Mouse (Mus musculus) stomach, embryonic 16.5 days (tissue): ENCODE measurements at regions not wholly inside any gene's neighbourhood (a gene's known extent, or its start where the extent isn't known, plus 50 kb on each side); places are given as distances from the start of the nearest gene placed in this dataset.

Experiments used
- ATAC-seq: fragments of 200-750 bp; cut with Nextera tagmentation; 2 replicates; pipeline ENCODE4 v1.8.0; 2017; ENCODE audit warnings: moderate number of reproducible peaks, moderate TSS enrichment; ENCODE audit not compliant: insufficient read depth, low FRiP score
- H3K27ac ChIP-seq: fragments of 300-500 bp; sonication (generic); 2 replicates; pipeline ENCODE4 v1.5.1; 2014; ENCODE audit warnings: low read length
- H3K27me3 ChIP-seq: fragments of 300-500 bp; sonication (generic); 2 replicates; pipeline ENCODE4 v1.6.1; 2014; ENCODE audit warnings: low read length, control low read depth, mixed read lengths; ENCODE audit not compliant: control insufficient read depth, insufficient read depth
- H3K36me3 ChIP-seq: fragments of 300-500 bp; sonication (generic); 2 replicates; pipeline ENCODE4 v1.6.1; 2014; ENCODE audit warnings: low read length; ENCODE audit not compliant: control insufficient read depth, insufficient read depth
- H3K4me1 ChIP-seq: fragments of 300-500 bp; sonication (generic); 2 replicates; pipeline ENCODE4 v1.6.1; 2014; ENCODE audit warnings: low read length, control low read depth, mixed read lengths; ENCODE audit not compliant: control insufficient read depth, insufficient read depth
- H3K4me2 ChIP-seq: fragments of 300-500 bp; sonication (generic); 2 replicates; pipeline ENCODE4 v1.6.1; 2014; ENCODE audit warnings: low read depth, low read length, mixed read lengths
- H3K4me3 ChIP-seq: fragments of 300-500 bp; sonication (generic); replicated peaks from 2 replicates; pipeline ENCODE4 v1.5.1; 2014; ENCODE audit warnings: mild to moderate bottlenecking, low read length
- H3K9ac ChIP-seq: fragments of 300-500 bp; sonication (generic); 2 replicates; pipeline ENCODE4 v1.6.1; 2014; ENCODE audit warnings: low read length
- H3K9me3 ChIP-seq: fragments of 300-500 bp; sonication (generic); replicated peaks from 2 replicates; pipeline ENCODE4 v1.6.1; 2016; ENCODE audit warnings: low read length, control low read depth; ENCODE audit not compliant: control insufficient read depth
- WGBS: fragments of 180-500 bp; shearing (Covaris S2); extraction: QIAGEN DNeasy Blood & Tissue Kit; methylation state at CpG from one replicate; pipeline ENCODE4 v1.1.7; 2014; 5-methylcytosine and 5-hydroxymethylcytosine counted together

- peak; percentile 64 for ATAC-seq
These were observed 109.5 kb downstream of the Gja1 start for GRCm38 (mm10) chr10:56486584-56486983.

DNA sequence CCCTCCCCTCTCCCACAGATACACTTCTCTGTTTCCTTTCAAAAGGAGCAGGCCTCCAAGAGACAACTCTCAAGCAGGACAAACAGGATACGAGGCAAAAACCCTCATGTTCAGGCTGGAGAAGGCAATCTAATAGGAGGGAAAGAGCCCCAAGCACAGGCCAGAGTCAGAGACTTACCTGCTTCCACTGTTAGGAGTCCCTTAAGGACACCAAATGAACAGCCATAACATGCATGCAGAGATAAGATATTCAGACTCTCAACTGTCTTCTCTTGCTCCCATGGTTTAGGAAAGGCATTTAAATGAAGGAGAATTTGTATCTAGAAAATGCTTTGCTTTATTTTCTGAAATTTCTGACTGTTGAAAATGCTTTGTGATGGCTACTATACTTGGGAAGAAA is 116.3 kb downstream of the Gja1 start:
- H3K27ac ChIP-seq, result no peak overlapping the region
- no peaks in the 10 kb centered on the region for H3K9me3 ChIP-seq
- no peak for ATAC-seq
- 66% methylated on average over 1 of the region's 1 CpGs for WGBS
- H3K9ac ChIP-seq, result no peak overlapping the region
- H3K27me3 ChIP-seq, result no peaks in the 10 kb centered on the region
- H3K36me3 ChIP-seq, result no peaks in the 10 kb centered on the region
- no peaks in the 10 kb centered on the region for H3K4me1 ChIP-seq
- no peak overlapping the region for H3K4me2 ChIP-seq
- no peak overlapping the region for H3K4me3 ChIP-seq

More at GRCm38 (mm10) chr10:56486584-56486983, 109.5 kb downstream of the Gja1 start:
- H3K27ac ChIP-seq, result no peak overlapping the region
- H3K4me2 ChIP-seq, result no peak overlapping the region
- H3K27me3 ChIP-seq, result no peaks in the 10 kb centered on the region
- no peaks in the 10 kb centered on the region for H3K4me1 ChIP-seq
- 30% methylated on average over 6 of the region's 6 CpGs for WGBS
- H3K9ac ChIP-seq, result no peak overlapping the region
- H3K4me3 ChIP-seq, result no peak overlapping the region
- no peaks in the 10 kb centered on the region for H3K9me3 ChIP-seq
- H3K36me3 ChIP-seq, result no peaks in the 10 kb centered on the region

DNA sequence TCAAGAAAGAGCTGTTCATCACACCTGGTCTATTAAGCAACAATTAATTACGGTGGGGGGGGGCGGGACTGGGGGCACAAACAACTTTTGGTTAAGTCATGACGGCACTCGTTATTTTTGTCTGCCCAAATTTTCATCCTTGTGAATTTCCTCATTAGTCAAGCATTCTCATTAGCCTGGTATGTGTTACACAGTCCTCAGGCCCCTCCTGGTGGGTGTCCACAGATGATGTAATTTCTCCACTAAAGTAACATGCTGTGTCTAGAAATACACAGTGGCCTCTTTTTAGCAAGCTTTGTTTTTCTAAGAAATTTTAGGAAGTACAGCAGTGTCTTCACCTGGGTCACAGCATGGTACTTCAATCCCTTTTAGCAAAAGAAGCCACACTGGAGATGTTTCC is 118.2 kb downstream of the Gja1 start:
- ATAC-seq, result no peak
- WGBS, result 87% methylated on average over 4 of the region's 4 CpGs
- no peak overlapping the region for H3K4me3 ChIP-seq

GRCm38 (mm10) chr10:56519041-56519440 is 141.9 kb downstream of the Gja1 start:
- Histone ChIP-seq H3K9me3 (no peaks in the 10 kb centered on the region), H3K4me2 (no peak overlapping the region), H3K27ac (no peak overlapping the region), H3K27me3 (no peaks in the 10 kb centered on the region), H3K4me1 (no peaks in the 10 kb centered on the region), H3K36me3 (no peaks in the 10 kb centered on the region), H3K4me3 (no peak overlapping the region), H3K9ac (no peak overlapping the region)
- 89% methylated on average over 1 of the region's 1 CpGs for WGBS
- ATAC-seq, result no peak

More for the DNA sequence above, 118.2 kb downstream of the Gja1 start:
- Histone ChIP-seq H3K4me1 (no peaks in the 10 kb centered on the region), H3K36me3 (no peaks in the 10 kb centered on the region), H3K4me2 (no peak overlapping the region), H3K9ac (no peak overlapping the region), H3K27me3 (no peaks in the 10 kb centered on the region), H3K27ac (no peak overlapping the region), H3K9me3 (no peaks in the 10 kb centered on the region)

DNA sequence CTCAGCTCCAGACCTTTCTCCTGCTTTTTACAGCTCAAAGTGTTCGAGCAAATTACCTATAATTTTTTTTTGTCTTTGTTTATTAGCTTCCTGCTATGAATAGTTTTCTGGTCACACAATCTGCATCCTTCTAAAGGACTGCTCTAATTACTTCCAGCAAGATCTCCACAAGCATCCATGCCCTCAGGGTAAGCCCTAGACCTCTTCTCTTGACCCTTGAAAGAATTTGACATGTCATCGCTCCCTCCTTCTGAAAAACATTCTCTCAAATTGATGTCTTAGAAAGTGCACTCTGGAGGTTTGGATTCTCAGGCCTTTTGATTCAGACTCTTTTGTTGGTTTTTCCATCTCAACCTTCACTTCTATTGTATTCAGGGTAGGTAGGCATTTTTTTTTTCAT is 148.7 kb downstream of the Gja1 start:
- H3K27me3 ChIP-seq, result no peaks in the 10 kb centered on the region
- no peak overlapping the region for H3K27ac ChIP-seq
- H3K4me3 ChIP-seq, result no peak overlapping the region
- ATAC-seq, result no peak
- no peaks in the 10 kb centered on the region for H3K4me1 ChIP-seq
- 79% methylated on average over 2 of the region's 2 CpGs for WGBS
- H3K4me2 ChIP-seq, result no peak overlapping the region
- no peaks in the 10 kb centered on the region for H3K36me3 ChIP-seq
- no peak overlapping the region for H3K9ac ChIP-seq
- H3K9me3 ChIP-seq, result no peaks in the 10 kb centered on the region

DNA sequence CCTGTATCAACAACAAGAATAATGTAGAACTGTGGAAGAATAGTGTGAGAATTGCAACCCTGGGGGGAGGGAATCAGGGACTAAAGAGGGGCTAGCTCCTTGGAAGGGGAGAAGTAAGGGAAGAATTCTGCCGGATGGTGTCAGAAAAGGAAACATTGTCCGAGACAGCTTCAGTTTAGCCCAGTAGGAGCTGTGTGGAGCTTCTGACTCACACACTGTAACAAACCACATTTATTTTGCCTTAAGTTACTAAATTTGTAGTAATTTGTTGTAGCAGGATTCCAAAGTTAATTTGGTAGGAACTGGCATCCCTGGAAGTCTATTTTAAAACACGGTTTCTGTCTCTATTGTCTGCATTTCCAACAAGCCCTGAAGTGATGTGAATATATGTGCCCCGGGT is 160.0 kb downstream of the Gja1 start:
- H3K27ac ChIP-seq, result no peak overlapping the region
- H3K4me3 ChIP-seq, result no peak overlapping the region
- no peak overlapping the region for H3K4me2 ChIP-seq
- H3K9ac ChIP-seq, result no peak overlapping the region
- no peaks in the 10 kb centered on the region for H3K27me3 ChIP-seq
- ATAC-seq, result no peak
- H3K9me3 ChIP-seq, result no peaks in the 10 kb centered on the region
- no peaks in the 10 kb centered on the region for H3K36me3 ChIP-seq
- H3K4me1 ChIP-seq, result no peaks in the 10 kb centered on the region
- WGBS, result 34% methylated on average over 4 of the region's 4 CpGs

DNA sequence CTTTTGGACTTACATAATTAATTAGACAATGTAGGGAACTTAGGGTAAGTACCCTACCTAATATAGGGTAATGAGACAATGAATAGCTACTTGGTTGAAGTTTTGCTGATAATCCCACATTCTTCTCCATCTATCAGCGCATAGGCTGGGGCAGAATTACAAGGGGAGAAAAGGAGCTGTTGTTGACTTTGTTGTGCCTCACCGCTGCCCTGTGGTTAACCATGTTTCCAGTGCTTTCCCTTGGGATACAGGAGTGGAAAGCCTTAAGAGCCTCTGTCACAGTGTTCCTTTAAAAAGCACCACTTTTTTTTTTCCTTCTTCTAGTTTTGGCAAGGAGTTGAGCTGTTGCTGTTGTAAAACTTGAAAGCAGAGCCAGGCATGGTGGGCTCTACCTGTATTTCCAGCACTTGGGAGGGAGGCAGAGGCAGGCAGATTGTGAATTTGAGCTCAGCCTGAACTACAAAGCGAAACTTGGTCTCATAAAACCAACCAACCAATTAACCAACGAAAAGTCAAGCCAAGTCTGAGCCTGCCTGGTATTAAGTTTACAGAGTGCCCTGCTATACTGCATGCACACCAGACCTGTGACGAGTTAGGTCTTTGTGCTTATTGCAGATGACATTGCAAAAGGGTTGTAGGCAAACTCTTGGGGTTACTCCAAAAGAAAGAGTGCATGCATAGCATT is 162.8 kb downstream of the Gja1 start:
- H3K4me3 ChIP-seq, result no peak overlapping the region
- WGBS, result 79% methylated on average over 5 of the region's 5 CpGs
- no peak overlapping the region for H3K9ac ChIP-seq
- no peaks in the 10 kb centered on the region for H3K27me3 ChIP-seq
- H3K36me3 ChIP-seq, result no peaks in the 10 kb centered on the region
- no peaks in the 10 kb centered on the region for H3K4me1 ChIP-seq
- no peak for ATAC-seq
- no peak overlapping the region for H3K27ac ChIP-seq
- H3K9me3 ChIP-seq, result no peaks in the 10 kb centered on the region
- H3K4me2 ChIP-seq, result no peak overlapping the region

DNA sequence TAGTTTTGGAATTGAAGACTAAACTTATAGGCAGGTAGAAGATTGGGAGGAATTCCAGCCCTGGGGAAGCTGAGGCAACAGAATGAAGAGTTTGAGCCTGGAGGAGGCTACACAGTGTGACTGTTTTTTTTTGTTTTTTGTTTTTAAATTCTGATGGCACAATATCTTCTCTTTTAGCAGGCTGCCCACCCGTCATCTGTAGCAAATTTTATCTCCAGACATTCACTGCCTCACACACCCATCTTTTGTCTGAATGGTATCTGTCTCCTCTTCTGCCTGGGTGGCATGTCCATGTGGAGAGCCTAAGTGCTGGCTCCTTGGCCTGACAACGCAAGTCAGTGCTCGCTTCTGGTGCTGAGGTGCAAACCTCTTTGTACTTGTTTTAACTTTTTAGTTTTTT is 165.0 kb downstream of the Gja1 start:
- H3K36me3 ChIP-seq, result no peaks in the 10 kb centered on the region
- no peak overlapping the region for H3K27ac ChIP-seq
- H3K27me3 ChIP-seq, result no peaks in the 10 kb centered on the region
- WGBS, result 75% methylated on average over 3 of the region's 3 CpGs
- H3K4me3 ChIP-seq, result no peak overlapping the region
- no peak overlapping the region for H3K9ac ChIP-seq
- H3K4me2 ChIP-seq, result no peak overlapping the region
- no peaks in the 10 kb centered on the region for H3K4me1 ChIP-seq
- no peaks in the 10 kb centered on the region for H3K9me3 ChIP-seq
- no peak for ATAC-seq

- ATAC-seq, result no peak
- H3K4me2 ChIP-seq, result no peak overlapping the region
- no peaks in the 10 kb centered on the region for H3K27me3 ChIP-seq
- no peak overlapping the region for H3K4me3 ChIP-seq
- H3K9ac ChIP-seq, result no peak overlapping the region
- 26% methylated on average over 3 of the region's 3 CpGs for WGBS
- H3K36me3 ChIP-seq, result no peaks in the 10 kb centered on the region
- no peak overlapping the region for H3K27ac ChIP-seq
- no peaks in the 10 kb centered on the region for H3K4me1 ChIP-seq
- no peaks in the 10 kb centered on the region for H3K9me3 ChIP-seq
These were observed 168.9 kb downstream of the Gja1 start for GRCm38 (mm10) chr10:56545989-56546388.
